Mouse (Mus musculus): ENCODE measurements around the gene Tmem237. TPM values are rescaled to one million over a fixed set of nuclear protein-coding genes. Genes with fewer than 3 reads are reported as not detected.

The Tmem237 gene
- polyA plus RNA-seq, 1 experiment from 2014 or later: 46.6 TPM

GRCm38 (mm10) chr1:59070867-59071266, 49.3 kb downstream of the Tmem237 start:
- no peaks in the 10 kb centered on the region for H3K27me3 ChIP-seq
- H3K4me1 ChIP-seq (replicated peaks): no peaks in the 10 kb centered on the region
- no peak overlapping the region for H3K9ac ChIP-seq (replicated peaks)
- 32% methylated on average over 3 of the region's 3 CpGs for WGBS
- ATAC-seq: no peak
- no peak overlapping the region for H3K4me3 ChIP-seq (replicated peaks)
- H3K4me2 ChIP-seq (replicated peaks): no peak overlapping the region
- no peak overlapping the region for H3K27ac ChIP-seq
- H3K36me3 ChIP-seq: no peaks in the 10 kb centered on the region
- no peaks in the 10 kb centered on the region for H3K9me3 ChIP-seq

- Histone ChIP-seq H3K27ac (no peak overlapping the region), H3K27me3 (no peaks in the 10 kb centered on the region), H3K4me2 (replicated peaks) (no peak overlapping the region), H3K36me3 (no peaks in the 10 kb centered on the region), H3K9me3 (no peaks in the 10 kb centered on the region), H3K4me3 (replicated peaks) (no peak overlapping the region), H3K4me1 (replicated peaks) (no peaks in the 10 kb centered on the region), H3K9ac (replicated peaks) (no peak overlapping the region)
- no peak for ATAC-seq
- 9% methylated on average over 3 of the region's 3 CpGs for WGBS
Measured at GRCm38 (mm10) chr1:59067976-59068375, 52.2 kb downstream of the Tmem237 start.

GRCm38 (mm10) chr1:59063697-59064096, 56.5 kb downstream of the Tmem237 start:
- WGBS: 54% methylated on average over 3 of the region's 3 CpGs
- no peak overlapping the region for H3K4me2 ChIP-seq (replicated peaks)
- no peaks in the 10 kb centered on the region for H3K4me1 ChIP-seq (replicated peaks)
- no peak overlapping the region for H3K27ac ChIP-seq
- H3K36me3 ChIP-seq: no peaks in the 10 kb centered on the region
- H3K9ac ChIP-seq (replicated peaks): no peak overlapping the region
- H3K9me3 ChIP-seq: no peaks in the 10 kb centered on the region
- no peak overlapping the region for H3K4me3 ChIP-seq (replicated peaks)
- ATAC-seq: no peak
- H3K27me3 ChIP-seq: no peaks in the 10 kb centered on the region

GRCm38 (mm10) chr1:59056955-59057354, 63.3 kb downstream of the Tmem237 start:
- ATAC-seq: no peak
- Histone ChIP-seq H3K4me2 (replicated peaks) (no peak overlapping the region), H3K27me3 (no peaks in the 10 kb centered on the region), H3K9ac (replicated peaks) (no peak overlapping the region), H3K4me1 (replicated peaks) (no peaks in the 10 kb centered on the region), H3K4me3 (replicated peaks) (no peak overlapping the region), H3K9me3 (no peaks in the 10 kb centered on the region), H3K36me3 (no peaks in the 10 kb centered on the region), H3K27ac (no peak overlapping the region)
- WGBS: 69% methylated on average over 2 of the region's 2 CpGs

- Histone ChIP-seq H3K9ac (replicated peaks) (no peak overlapping the region), H3K4me2 (replicated peaks) (no peak overlapping the region), H3K4me1 (replicated peaks) (no peaks in the 10 kb centered on the region), H3K9me3 (no peaks in the 10 kb centered on the region), H3K36me3 (no peaks in the 10 kb centered on the region), H3K27ac (no peak overlapping the region), H3K27me3 (no peaks in the 10 kb centered on the region), H3K4me3 (replicated peaks) (no peak overlapping the region)
- ATAC-seq: no peak
- WGBS: 83% methylated on average over 2 of the region's 2 CpGs
Measured at GRCm38 (mm10) chr1:59051306-59051705, 68.9 kb downstream of the Tmem237 start.

Other genes starting within 250 kb of the Tmem237 start
- 16.2 and 17.9 TPM in 2 replicates for gene Trak2, start 147.0 kb downstream of the Tmem237 start, polyA plus RNA-seq (2015; fragmentation: Nextera tagmentation; extraction: Ambion mirVana)
- gene Stradb, start 146.9 kb downstream of the Tmem237 start, polyA plus RNA-seq (2015; fragmentation: Nextera tagmentation; extraction: Ambion mirVana): 74.9 and 77.0 TPM in 2 replicates
- not detected in 2 replicates for gene C2cd6, start 25.5 kb downstream of the Tmem237 start, polyA plus RNA-seq (2015; fragmentation: Nextera tagmentation; extraction: Ambion mirVana)
- gene Mpp4, start 43.0 kb upstream of the Tmem237 start, polyA plus RNA-seq (2015; fragmentation: Nextera tagmentation; extraction: Ambion mirVana): 0.46 and 0.59 TPM in 2 replicates
- 18.4 and 19.6 TPM in 2 replicates for gene Als2, start 116.8 kb upstream of the Tmem237 start, polyA plus RNA-seq (2015; fragmentation: Nextera tagmentation; extraction: Ambion mirVana)
- 0.57 and 1.1 TPM in 2 replicates for gene Cdk15, start 136.5 kb upstream of the Tmem237 start, polyA plus RNA-seq (2015; fragmentation: Nextera tagmentation; extraction: Ambion mirVana)

All from midbrain, embryonic 13.5 days (tissue).